Mouse (Mus musculus): ENCODE data around the gene Lims1.

DNA sequence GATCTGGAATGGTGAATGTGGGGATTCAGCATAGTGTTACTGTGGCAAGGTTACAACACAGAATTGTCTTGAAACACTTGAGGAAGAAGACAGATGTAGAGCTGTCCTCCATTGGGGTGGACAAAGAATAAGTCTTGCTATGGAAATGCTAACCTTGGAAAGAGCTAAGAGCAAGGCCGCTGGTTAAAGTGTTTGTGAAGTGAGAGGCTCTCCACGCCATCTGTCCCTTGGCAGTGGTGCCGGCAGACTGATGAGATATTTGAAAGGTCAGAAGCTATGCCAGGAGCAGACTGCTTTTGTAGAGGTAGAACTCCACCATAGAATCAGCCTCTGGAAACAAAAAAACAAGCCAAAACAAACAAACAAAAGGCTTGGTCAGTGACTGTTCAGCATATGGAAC lies 73.3 kb downstream of the Lims1 start:
- TF ChIP-seq CTCF (IDR thresholded peaks at IDR 0.05; ENCODE audit: extremely low read depth, insufficient read depth, insufficient read length, insufficient replicate concordance) (no peak), POLR2A (IDR thresholded peaks at IDR 0.05; ENCODE audit: low read depth, low read length) (no peak)

Measured in spleen, adult 2 months (tissue).